Mouse (Mus musculus): ENCODE data around the gene Gm49358. TPM values are rescaled to one million over a fixed set of nuclear protein-coding genes. Genes with fewer than 3 reads are reported as not detected.

The Gm49358 gene
- polyA plus RNA-seq, 1 experiment from 2014 or later: not detected

DNA sequence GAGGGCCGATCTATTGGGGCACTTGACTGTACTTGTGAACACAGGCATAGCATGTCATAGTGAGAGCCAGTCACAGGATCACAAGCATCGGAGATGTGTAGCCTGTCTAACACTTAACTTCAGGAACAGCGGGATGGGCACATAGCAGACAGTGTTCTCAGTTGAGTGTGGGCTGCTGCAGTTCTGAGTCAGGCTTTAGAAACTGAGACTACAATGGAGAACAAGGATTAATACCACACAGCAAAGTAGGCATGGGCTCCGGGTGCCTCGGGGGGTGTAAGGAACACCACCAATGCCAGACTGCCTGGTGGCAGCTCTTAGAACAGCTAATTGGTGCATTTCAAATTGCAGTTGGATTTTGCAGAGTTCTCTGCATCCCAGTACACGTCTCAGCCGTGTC, 57.2 kb downstream of the Gm49358 start:
- no peak overlapping the region for H3K4me3 ChIP-seq
- no peak overlapping the region for H3K9ac ChIP-seq (replicated peaks)
- 91% methylated on average over 7 of the region's 7 CpGs for WGBS
- ATAC-seq (ENCODE audit: low FRiP score, low read depth): no peak
- no peak overlapping the region for H3K4me2 ChIP-seq (replicated peaks)
- no peak overlapping the region for H3K27ac ChIP-seq (replicated peaks)
- no peaks in the 10 kb centered on the region for H3K27me3 ChIP-seq
- no peaks in the 10 kb centered on the region for H3K36me3 ChIP-seq
- H3K4me1 ChIP-seq: peaks cover 8% of the 10 kb centered on the region
- no peaks in the 10 kb centered on the region for H3K9me3 ChIP-seq

DNA sequence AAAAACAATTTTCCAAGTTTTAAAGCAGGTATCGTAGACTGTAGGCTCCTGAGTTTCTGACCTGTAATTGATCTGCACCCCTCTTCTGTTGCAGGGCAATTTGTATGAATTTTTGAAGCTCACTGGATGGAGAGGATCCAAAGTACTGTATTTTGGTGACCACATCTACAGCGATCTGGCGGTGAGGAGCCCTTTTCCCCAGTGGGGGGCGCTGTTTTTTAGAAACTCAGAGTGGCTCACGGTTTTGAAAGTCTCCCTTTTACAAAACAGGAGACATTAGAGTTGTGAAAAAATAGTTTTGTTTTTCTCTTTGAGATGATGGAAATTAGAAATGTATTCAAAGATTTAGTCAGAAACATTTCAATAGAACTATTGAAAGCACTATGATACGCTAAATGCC, 60.3 kb downstream of the Gm49358 start:
- H3K9me3 ChIP-seq: no peaks in the 10 kb centered on the region
- peaks cover 8% of the 10 kb centered on the region for H3K4me1 ChIP-seq
- H3K4me2 ChIP-seq (replicated peaks): no peak overlapping the region
- no peaks in the 10 kb centered on the region for H3K27me3 ChIP-seq
- no peak overlapping the region for H3K27ac ChIP-seq (replicated peaks)
- H3K4me3 ChIP-seq: no peak overlapping the region
- WGBS: 87% methylated on average over 6 of the region's 6 CpGs
- no peak overlapping the region for H3K9ac ChIP-seq (replicated peaks)
- no peaks in the 10 kb centered on the region for H3K36me3 ChIP-seq
- no peak for ATAC-seq (ENCODE audit: low FRiP score, low read depth)

GRCm38 (mm10) chr10:86824871-86825270, 61.1 kb downstream of the Gm49358 start:
- ATAC-seq (ENCODE audit: low FRiP score, low read depth): no peak
- 86% methylated on average over 14 of the region's 14 CpGs for WGBS
- no peak overlapping the region for H3K9ac ChIP-seq (replicated peaks)
- no peaks in the 10 kb centered on the region for H3K9me3 ChIP-seq
- H3K36me3 ChIP-seq: no peaks in the 10 kb centered on the region
- no peak overlapping the region for H3K27ac ChIP-seq (replicated peaks)
- no peak overlapping the region for H3K4me3 ChIP-seq
- H3K27me3 ChIP-seq: no peaks in the 10 kb centered on the region
- peaks cover 3% of the 10 kb centered on the region for H3K4me1 ChIP-seq
- H3K4me2 ChIP-seq (replicated peaks): no peak overlapping the region

- 90% methylated on average over 10 of the region's 10 CpGs for WGBS
- H3K4me2 ChIP-seq (replicated peaks): no peak overlapping the region
- no peaks in the 10 kb centered on the region for H3K27me3 ChIP-seq
- no peaks in the 10 kb centered on the region for H3K9me3 ChIP-seq
- H3K4me1 ChIP-seq: no peaks in the 10 kb centered on the region; the same call in 1 of the 2 replicates
- no peak for ATAC-seq (ENCODE audit: low FRiP score, low read depth)
- no peak overlapping the region for H3K27ac ChIP-seq (replicated peaks)
- no peak overlapping the region for H3K9ac ChIP-seq (replicated peaks)
- no peak overlapping the region for H3K4me3 ChIP-seq
- H3K36me3 ChIP-seq: no peaks in the 10 kb centered on the region
Measured at GRCm38 (mm10) chr10:86825871-86826522, 62.2 kb downstream of the Gm49358 start.

DNA sequence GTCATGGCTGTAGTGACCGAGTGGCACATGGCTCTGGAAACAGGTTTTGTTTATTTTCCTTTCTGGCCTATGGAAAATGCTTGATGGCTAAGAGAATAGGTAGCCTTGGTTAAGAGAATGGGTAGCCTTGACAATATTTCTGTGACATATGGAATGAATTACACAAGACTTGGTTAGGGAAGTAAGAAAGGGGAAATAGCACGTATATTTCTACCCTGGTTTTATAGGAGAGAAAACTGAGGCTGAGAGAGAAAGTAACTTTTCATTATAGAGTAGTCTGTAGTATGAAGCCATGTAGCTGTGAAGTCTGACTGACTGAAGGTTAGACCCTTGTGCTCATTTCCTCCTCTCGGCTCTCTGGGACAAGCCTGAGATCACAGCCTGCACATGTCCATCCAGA, 63.2 kb downstream of the Gm49358 start:
- 85% methylated on average over 3 of the region's 3 CpGs for WGBS
- no peaks in the 10 kb centered on the region for H3K27me3 ChIP-seq
- H3K4me1 ChIP-seq: no peaks in the 10 kb centered on the region; the same call in 1 of the 2 replicates
- H3K9me3 ChIP-seq: no peaks in the 10 kb centered on the region
- H3K4me3 ChIP-seq: no peak overlapping the region
- H3K27ac ChIP-seq (replicated peaks): no peak overlapping the region
- no peak overlapping the region for H3K9ac ChIP-seq (replicated peaks)
- no peak overlapping the region for H3K4me2 ChIP-seq (replicated peaks)
- H3K36me3 ChIP-seq: no peaks in the 10 kb centered on the region
- ATAC-seq (ENCODE audit: low FRiP score, low read depth): no peak

GRCm38 (mm10) chr10:86828221-86829135, 64.7 kb downstream of the Gm49358 start:
- Histone ChIP-seq H3K9me3 (no peaks in the 10 kb centered on the region), H3K36me3 (no peaks in the 10 kb centered on the region), H3K4me1 (no peaks in the 10 kb centered on the region; the same call in 1 of the 2 replicates), H3K4me3 (no peak overlapping the region), H3K27me3 (no peaks in the 10 kb centered on the region), H3K4me2 (replicated peaks) (no peak overlapping the region), H3K27ac (replicated peaks) (no peak overlapping the region), H3K9ac (replicated peaks) (no peak overlapping the region)
- 86% methylated on average over 15 of the region's 15 CpGs for WGBS
- ATAC-seq (ENCODE audit: low FRiP score, low read depth): no peak

DNA sequence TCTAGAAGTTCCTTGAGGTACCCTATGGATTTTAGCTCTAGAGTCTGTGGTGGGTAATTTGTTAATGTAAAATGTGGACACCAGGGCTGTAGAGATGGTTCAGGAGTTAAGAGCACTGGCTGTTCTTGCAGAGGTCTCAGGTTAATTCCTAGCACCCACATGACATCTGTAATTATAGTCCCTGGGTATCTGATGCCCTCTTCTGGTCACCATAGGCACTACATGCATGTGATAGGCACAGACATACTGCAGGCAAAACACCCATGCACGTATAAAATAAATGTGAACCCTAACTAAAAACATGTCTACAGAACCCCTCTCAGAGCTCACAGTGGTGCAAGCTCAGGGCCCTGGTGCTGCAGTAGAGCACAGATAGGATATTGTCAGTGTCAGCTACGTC, 65.7 kb downstream of the Gm49358 start:
- no peak for ATAC-seq (ENCODE audit: low FRiP score, low read depth)
- Histone ChIP-seq H3K27me3 (no peaks in the 10 kb centered on the region), H3K4me2 (replicated peaks) (no peak overlapping the region), H3K27ac (replicated peaks) (no peak overlapping the region), H3K36me3 (no peaks in the 10 kb centered on the region), H3K4me3 (no peak overlapping the region), H3K9ac (replicated peaks) (no peak overlapping the region), H3K4me1 (no peaks in the 10 kb centered on the region; the same call in 1 of the 2 replicates), H3K9me3 (no peaks in the 10 kb centered on the region)
- 92% methylated on average over 2 of the region's 2 CpGs for WGBS

DNA sequence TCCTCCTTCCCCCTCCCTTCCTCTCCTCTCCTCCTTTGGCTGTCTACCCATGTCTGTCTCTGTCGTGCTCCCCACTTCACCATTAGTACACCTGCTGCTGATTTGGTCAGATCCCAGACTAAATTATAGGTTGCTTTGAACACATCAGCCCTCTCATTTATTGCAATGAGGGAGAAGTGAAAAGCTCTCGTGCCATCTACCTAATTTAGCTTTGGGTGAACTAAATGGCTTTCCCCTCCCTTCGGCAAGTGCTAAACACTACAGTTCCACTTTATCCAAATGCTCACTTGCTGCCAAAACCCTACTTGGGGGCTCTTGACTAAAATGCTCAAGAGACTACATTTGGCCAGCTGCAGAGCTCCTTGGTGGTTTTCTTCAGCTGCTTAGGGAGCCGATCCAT, 73.0 kb downstream of the Gm49358 start:
- Histone ChIP-seq H3K27me3 (no peaks in the 10 kb centered on the region), H3K4me3 (no peak overlapping the region), H3K4me1 (no peaks in the 10 kb centered on the region), H3K27ac (replicated peaks) (no peak overlapping the region), H3K9me3 (no peaks in the 10 kb centered on the region), H3K4me2 (replicated peaks) (no peak overlapping the region), H3K36me3 (no peaks in the 10 kb centered on the region), H3K9ac (replicated peaks) (no peak overlapping the region)
- ATAC-seq (ENCODE audit: low FRiP score, low read depth): no peak
- WGBS: 83% methylated on average over 4 of the region's 4 CpGs

GRCm38 (mm10) chr10:86838827-86839226, 75.1 kb downstream of the Gm49358 start:
- Histone ChIP-seq H3K4me1 (no peaks in the 10 kb centered on the region), H3K27me3 (no peaks in the 10 kb centered on the region), H3K4me2 (replicated peaks) (no peak overlapping the region), H3K36me3 (no peaks in the 10 kb centered on the region), H3K9ac (replicated peaks) (no peak overlapping the region), H3K4me3 (no peak overlapping the region), H3K27ac (replicated peaks) (no peak overlapping the region), H3K9me3 (no peaks in the 10 kb centered on the region)
- no peak for ATAC-seq (ENCODE audit: low FRiP score, low read depth)
- WGBS: 90% methylated on average over 6 of the region's 6 CpGs

DNA sequence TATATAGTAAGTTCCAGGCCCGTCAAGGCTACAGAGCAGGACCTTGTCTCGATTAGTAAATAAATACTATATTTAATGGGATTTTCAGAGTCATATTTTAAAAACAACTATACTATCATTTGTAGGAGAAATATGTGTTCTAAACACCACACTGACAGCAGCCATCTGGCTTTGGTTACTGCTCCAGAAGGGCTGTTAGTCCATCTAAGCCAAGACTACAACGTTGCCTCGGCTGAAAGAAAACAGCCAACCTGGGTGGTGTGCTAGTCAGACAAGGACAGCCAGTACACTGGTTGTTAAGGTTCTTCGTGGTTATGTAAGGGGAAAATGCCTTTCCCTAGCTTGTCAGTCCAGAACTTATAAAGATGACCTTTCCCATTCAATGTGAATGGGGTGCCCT, 78.9 kb downstream of the Gm49358 start:
- 90% methylated on average over 5 of the region's 5 CpGs for WGBS

GRCm38 (mm10) chr10:86846926-86847467, 83.2 kb downstream of the Gm49358 start:
- H3K9ac ChIP-seq (replicated peaks): no peak overlapping the region
- H3K27ac ChIP-seq (replicated peaks): no peak overlapping the region
- H3K36me3 ChIP-seq: no peaks in the 10 kb centered on the region
- H3K4me2 ChIP-seq (replicated peaks): no peak overlapping the region
- no peaks in the 10 kb centered on the region; the same call in 1 of the 2 replicates for H3K4me1 ChIP-seq
- H3K27me3 ChIP-seq: peaks cover 6% of the 10 kb centered on the region; the same call in 1 of the 2 replicates
- H3K9me3 ChIP-seq: no peaks in the 10 kb centered on the region
- no peak overlapping the region for H3K4me3 ChIP-seq
- 88% methylated on average over 9 of the region's 9 CpGs for WGBS
- ATAC-seq (ENCODE audit: low FRiP score, low read depth): no peak

More for the DNA sequence above, 78.9 kb downstream of the Gm49358 start:
- Histone ChIP-seq H3K9me3 (no peaks in the 10 kb centered on the region), H3K9ac (replicated peaks) (no peak overlapping the region), H3K4me2 (replicated peaks) (no peak overlapping the region), H3K4me3 (no peak overlapping the region), H3K36me3 (no peaks in the 10 kb centered on the region), H3K27me3 (no peaks in the 10 kb centered on the region), H3K4me1 (no peaks in the 10 kb centered on the region), H3K27ac (replicated peaks) (no peak overlapping the region)
- no peak for ATAC-seq (ENCODE audit: low FRiP score, low read depth)

GRCm38 (mm10) chr10:86849087-86849486, 85.3 kb downstream of the Gm49358 start:
- peaks cover 6% of the 10 kb centered on the region; the same call in 1 of the 2 replicates for H3K27me3 ChIP-seq

More at GRCm38 (mm10) chr10:86849087-86849486, 85.3 kb downstream of the Gm49358 start:
- H3K27ac ChIP-seq (replicated peaks): no peak overlapping the region
- no peak overlapping the region for H3K4me3 ChIP-seq
- H3K9me3 ChIP-seq: no peaks in the 10 kb centered on the region
- H3K4me1 ChIP-seq: no peaks in the 10 kb centered on the region; the same call in 1 of the 2 replicates
- no peak overlapping the region for H3K4me2 ChIP-seq (replicated peaks)
- H3K9ac ChIP-seq (replicated peaks): no peak overlapping the region
- ATAC-seq (ENCODE audit: low FRiP score, low read depth): no peak
- no peaks in the 10 kb centered on the region for H3K36me3 ChIP-seq
- WGBS: 89% methylated on average over 4 of the region's 4 CpGs
